Mouse (Mus musculus) lung, adult 2 months (tissue): Measurements from ENCODE around the gene Pnmt.

Experiments
- CTCF ChIP-seq: fragments of 200-500 bp; IDR thresholded peaks from 2 replicates; pipeline ENCODE4 v1.5.1; 2011; ENCODE audit warnings: mild to moderate bottlenecking, low read length, control low read depth; ENCODE audit not compliant: insufficient read depth
- POLR2A ChIP-seq: fragments of 200-500 bp; IDR thresholded peaks from 2 replicates; pipeline ENCODE4 v1.6.1; 2011; ENCODE audit warnings: low read depth, mild to moderate bottlenecking, control low read depth, low read length, borderline replicate concordance; ENCODE audit errors: extremely low read depth

GRCm38 (mm10) chr11:98377787-98378186 is 8.5 kb upstream of the Pnmt start:
- TF ChIP-seq CTCF (no peak), POLR2A (no peak)
